Mouse (Mus musculus) myocyte (in vitro differentiated cells): ENCODE measurements around the gene Atp6v0a2.

Experiments
- CEBPB ChIP-seq: IDR thresholded peaks from 2 replicates; pipeline ENCODE4 v1.6.1; 2011; ENCODE audit warnings: mild to moderate bottlenecking, moderate library complexity; ENCODE audit not compliant: poor library complexity, insufficient read depth, severe bottlenecking
- E2F4 ChIP-seq: IDR thresholded peaks from one replicate; pipeline ENCODE4 v1.6.1; 2011; ENCODE audit warnings: mild to moderate bottlenecking, control low read depth, moderate library complexity; ENCODE audit not compliant: insufficient read depth
- MAX ChIP-seq: IDR thresholded peaks from one replicate; pipeline ENCODE4 v1.6.1; 2011; ENCODE audit warnings: low read depth, mild to moderate bottlenecking, control low read depth
- MYOD1 ChIP-seq, 3 experiments: IDR thresholded peaks; one replicate each; pipeline ENCODE4 v1.6.1; 2011; ENCODE audit warnings: control low read depth in 2 of 3, low read depth in 2 of 3, mild to moderate bottlenecking in 2 of 3, moderate library complexity in 1 of 3; ENCODE audit not compliant: insufficient read length in 2 of 3, control insufficient read depth in 1 of 3
- POLR2A ChIP-seq: IDR thresholded peaks from one replicate; pipeline ENCODE4 v1.6.1; 2011; ENCODE audit warnings: low read depth, mild to moderate bottlenecking, control low read depth, moderate library complexity; ENCODE audit not compliant: insufficient read length
- POLR2AphosphoS2 ChIP-seq: IDR thresholded peaks from one replicate; pipeline ENCODE4 v1.6.1; 2011; ENCODE audit warnings: low read depth, control low read depth; ENCODE audit not compliant: insufficient read length
- REST ChIP-seq: IDR thresholded peaks from one replicate; pipeline ENCODE4 v1.6.1; 2011; ENCODE audit warnings: mild to moderate bottlenecking, control low read depth, moderate library complexity; ENCODE audit not compliant: insufficient read depth, insufficient read length
- SRF ChIP-seq: IDR thresholded peaks from one replicate; pipeline ENCODE4 v1.6.1; 2011; ENCODE audit warnings: low read depth; ENCODE audit not compliant: control insufficient read depth, insufficient read length
- USF1 ChIP-seq: IDR thresholded peaks from one replicate; pipeline ENCODE4 v1.6.1; 2011; ENCODE audit warnings: low read depth, mild to moderate bottlenecking, control low read depth, moderate library complexity

- TF ChIP-seq E2F4 (no peak), POLR2A (no peak), MYOD1 (IDR thresholded peaks at IDR 0.05; ENCODE audit: control insufficient read depth in 1 of 3, insufficient read length in 2 of 3, low read depth in 2 of 3) (peak; percentile 83 to 99 (median 98)), SRF (no peak), CEBPB (no peak), MAX (no peak), REST (no peak), POLR2AphosphoS2 (no peak), USF1 (no peak)
Measured at GRCm38 (mm10) chr5:124637300-124637699, 8.9 kb downstream of the Atp6v0a2 start.
